Mouse (Mus musculus) kidney, postnatal 25 days (tissue): ENCODE measurements around the gene Hmga1.

ENCODE experiments used
- DNase-seq, 2 experiments: peaks; one replicate each; pipeline ENCODE4 v3.0.0; 2021; ENCODE audit warnings: mixed read lengths in 2 of 2

The Hmga1 gene

DNA sequence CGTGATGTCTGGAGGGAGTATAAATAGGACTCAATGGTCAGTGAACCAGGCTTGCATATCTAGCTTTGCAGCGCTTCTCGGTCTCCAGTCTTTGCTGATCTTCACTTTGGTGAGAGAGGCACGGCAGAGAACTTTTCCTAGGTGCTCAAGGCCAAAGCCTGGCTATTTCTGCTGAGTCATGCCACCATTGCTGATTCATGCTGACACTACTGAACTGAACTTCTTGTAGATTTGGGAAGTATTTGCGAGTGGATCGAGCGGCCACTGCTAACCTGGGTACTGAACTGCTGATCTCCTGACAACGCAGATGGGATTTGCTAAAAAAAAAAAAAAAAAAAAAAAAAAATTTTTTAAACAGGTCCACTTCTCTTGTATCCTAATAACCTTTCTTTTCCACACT, 24.2 kb upstream of the Hmga1 start:
- no peak for DNase-seq

DNA sequence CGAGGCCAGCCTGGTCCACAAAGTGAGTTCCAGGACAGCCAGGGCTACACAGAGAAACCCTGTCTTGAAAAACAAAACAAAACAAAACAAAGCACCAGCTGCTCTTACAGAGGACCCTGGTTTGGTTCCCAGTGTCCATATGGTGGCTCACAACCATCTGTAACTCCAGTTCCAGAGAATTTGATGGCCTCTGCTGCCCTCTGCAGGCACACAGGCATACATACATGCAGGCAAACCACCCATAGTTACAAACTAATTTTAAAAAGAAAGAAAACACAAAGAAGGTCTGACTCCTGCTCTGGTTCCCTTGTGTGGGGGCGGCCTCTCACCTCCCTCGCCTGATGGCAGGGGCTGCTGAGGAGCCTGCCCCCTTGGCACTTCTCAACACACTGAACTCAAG, 22.9 kb upstream of the Hmga1 start:
- no peak for DNase-seq

DNA sequence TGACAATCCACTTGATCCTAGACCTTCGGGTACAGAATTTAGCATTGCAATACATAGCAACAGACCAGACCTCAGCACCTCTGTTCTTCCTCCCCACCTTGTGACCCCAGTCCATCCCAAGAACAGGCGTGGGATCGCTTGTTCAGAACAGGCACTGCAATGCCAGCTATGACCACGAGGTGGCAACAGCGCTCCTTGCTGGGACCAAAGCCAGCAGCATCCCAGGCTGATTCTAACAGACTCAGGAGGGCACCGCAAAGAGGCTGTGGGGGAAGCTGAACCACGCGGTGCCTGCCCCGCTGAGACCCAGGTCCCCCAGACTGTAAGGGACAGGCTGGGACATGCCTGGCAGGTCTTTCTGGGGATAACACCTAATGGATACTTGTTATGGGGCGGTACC, 21.6 kb upstream of the Hmga1 start:
- peak; percentile 79 to 91 for DNase-seq

DNA sequence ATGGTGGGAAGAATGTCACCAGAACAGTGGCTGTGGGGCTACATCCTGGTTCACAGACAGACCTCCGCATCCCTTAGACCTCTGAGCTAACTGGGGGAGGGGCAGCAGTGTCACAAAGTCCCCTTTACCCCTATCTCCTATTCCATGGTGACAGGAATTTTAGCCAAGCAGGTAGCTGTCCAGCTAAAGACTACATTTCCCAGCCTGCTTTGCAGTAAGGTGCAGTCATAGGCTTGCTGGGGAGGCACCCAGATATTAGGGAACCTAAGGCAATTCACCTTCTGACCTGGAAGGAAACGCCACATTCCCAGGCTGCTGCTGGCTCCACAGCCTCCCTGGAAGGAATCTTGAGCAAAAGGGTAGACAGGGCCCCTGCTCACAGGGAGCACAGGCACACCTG, 15.0 kb upstream of the Hmga1 start:
- DNase-seq: no peak

DNA sequence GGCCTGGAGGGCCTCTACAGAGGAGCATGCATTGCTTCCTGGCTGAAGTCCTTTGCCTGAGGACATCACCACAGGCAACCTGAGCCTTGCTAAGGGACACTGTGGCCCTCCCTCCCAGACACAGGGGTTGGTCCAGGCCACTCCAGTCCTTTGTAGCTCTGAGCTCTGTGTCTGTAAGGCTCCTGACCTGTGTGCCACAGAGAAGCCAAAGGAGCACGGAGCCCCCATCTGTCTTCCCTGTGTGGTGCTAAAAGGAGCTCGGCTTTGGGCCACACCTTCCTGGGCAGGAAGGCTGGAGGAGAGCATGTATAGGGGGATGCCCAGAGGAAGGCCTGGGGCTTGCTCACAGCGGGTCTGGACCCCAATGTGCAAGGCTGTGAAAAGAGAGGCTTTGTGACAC, 14.3 kb upstream of the Hmga1 start:
- DNase-seq: no peak

DNA sequence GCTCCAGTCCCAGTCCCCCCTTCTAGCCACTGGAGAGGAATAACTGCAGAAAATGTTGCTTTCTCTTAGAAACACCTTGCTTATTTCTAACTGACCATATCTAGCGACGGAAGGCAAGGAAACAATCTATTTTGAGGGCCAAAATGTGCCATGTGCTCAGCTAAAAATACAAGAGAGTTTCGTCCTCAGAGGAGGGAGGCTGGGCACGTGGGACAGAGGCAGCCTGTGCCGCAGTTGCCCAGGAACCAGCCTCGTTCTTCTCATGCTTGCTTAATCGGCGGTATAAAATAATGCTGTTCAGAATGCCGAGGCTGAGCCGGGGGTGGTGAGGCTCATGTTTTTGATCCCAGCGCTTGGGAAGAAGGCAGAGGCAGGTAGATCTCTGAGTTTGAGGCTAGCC, 11.7 kb upstream of the Hmga1 start:
- DNase-seq: no peak

DNA sequence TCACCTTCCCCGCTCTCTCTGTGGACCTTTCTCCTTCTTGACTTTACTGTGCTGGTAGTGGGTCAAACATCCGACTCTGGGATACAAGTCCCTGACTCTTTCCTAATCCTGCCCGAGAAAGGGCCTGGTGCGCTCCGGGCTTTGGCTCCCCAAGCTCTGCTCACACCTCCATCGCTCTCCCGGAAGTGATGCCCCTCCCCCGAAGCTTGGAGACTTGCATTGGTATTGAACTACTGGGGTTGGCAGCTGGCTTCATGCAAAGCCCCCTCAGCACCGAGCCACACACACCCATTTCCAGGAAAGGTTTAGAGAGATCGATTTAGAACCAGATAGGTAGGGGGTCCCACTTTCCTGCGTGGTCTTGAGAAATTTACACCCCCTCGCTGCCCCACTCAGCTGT, 10.3 kb upstream of the Hmga1 start:
- no peak for DNase-seq

DNA sequence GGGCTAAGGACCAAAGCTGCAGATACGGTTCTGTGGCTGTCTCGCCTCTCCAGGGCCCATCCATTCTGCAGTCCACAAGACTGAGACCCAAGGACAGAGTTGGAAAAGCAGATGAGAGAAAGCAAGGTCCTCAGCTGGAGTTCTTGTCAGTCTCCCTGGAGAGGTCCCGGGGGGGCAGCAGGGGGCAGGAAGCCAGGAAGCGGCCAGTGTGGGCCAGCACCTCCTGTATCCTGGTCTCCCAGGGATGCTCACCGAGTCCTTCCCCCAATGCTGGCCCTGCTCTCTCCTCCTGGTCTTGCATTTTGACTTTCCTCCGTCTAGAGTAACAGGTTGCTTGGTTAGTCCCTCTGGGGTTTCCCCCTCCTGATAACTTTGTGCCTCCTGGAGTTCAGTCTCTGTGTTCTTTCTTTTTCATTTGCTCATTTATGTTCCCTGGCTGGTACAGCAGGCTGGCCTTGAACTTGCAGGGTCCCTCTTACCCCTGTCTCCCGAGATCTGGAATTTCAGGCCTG, 9.7 kb upstream of the Hmga1 start:
- DNase-seq: no peak

DNA sequence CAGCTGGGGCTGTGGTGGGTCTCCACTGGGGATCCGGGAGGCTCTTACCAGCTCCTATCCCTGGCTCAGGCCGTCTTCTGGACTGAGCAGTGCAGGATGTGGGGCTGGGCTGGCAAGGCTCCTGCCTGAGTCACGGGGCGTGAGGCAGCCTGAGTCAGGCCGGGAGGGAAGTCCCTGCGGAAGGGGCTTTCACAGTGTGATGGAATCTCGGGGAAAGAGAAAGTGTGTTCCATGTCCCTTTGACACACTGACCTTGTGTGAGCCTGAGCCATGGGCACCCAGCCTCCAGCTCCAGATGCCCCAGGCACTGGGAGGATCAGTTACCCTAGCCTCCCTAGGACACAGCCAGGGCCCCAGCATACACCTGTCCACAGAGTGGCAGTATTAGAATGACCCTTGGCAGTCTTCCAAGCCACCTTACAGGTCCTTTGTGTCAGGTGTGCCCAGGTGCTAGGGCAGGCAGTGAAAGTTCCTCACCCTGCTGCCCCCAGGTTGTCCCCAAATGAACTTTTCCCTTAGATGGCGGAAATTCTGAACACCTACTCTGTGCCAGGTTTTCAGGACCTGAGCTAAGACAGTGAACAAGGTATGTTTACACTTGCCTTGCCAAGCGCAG, 8.9 kb upstream of the Hmga1 start:
- peak; percentile 32 to 64 for DNase-seq

DNA sequence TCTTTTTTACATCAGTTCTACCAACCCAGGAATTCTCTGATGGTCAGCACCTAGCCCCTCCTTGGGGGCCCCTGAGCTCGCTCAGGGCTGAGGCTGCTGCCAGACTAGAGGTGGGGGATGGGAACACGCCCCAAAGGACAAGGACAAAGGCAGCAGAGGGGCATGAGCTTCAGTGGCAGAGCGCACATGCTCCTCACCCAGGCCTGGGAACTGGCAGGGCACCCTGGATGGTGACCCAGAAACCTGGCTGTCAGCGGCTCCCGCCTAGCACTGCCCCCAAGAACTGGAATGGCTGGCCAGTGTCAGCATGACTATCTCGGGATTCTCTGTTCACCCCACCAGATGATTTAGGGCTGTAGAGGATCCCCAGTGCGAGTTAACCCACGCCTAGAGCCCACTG, 7.1 kb upstream of the Hmga1 start:
- peak in 1 of 2 experiments; percentile 30 for DNase-seq

DNA sequence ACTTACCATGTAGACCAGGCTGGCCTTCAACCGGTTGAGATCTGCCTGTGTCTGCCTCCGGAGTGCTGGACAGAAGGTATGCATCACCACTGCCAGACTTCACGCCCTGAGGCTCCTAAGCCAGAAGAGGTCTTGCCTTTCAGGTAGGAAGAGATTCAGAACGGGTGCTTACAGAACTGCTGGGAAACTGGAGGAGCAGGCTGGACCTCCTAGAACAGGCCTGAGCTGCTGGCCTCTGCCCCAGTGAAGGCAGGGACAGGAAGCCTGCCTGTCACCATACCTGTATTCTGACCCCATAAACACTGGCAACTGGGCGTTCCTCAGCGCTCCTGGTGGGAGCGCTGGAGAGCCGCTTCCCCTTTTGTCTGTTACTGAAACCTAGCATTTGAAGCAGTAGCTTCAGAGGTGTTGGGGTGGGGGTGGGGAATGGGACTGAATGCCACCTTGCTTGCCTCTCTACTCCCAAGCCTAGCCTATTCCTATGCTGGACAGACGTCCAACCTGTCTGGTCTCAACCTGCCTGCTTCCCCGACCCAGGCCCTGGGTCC, 4.8 kb upstream of the Hmga1 start:
- peak in 1 of 2 experiments; percentile 30 for DNase-seq

DNA sequence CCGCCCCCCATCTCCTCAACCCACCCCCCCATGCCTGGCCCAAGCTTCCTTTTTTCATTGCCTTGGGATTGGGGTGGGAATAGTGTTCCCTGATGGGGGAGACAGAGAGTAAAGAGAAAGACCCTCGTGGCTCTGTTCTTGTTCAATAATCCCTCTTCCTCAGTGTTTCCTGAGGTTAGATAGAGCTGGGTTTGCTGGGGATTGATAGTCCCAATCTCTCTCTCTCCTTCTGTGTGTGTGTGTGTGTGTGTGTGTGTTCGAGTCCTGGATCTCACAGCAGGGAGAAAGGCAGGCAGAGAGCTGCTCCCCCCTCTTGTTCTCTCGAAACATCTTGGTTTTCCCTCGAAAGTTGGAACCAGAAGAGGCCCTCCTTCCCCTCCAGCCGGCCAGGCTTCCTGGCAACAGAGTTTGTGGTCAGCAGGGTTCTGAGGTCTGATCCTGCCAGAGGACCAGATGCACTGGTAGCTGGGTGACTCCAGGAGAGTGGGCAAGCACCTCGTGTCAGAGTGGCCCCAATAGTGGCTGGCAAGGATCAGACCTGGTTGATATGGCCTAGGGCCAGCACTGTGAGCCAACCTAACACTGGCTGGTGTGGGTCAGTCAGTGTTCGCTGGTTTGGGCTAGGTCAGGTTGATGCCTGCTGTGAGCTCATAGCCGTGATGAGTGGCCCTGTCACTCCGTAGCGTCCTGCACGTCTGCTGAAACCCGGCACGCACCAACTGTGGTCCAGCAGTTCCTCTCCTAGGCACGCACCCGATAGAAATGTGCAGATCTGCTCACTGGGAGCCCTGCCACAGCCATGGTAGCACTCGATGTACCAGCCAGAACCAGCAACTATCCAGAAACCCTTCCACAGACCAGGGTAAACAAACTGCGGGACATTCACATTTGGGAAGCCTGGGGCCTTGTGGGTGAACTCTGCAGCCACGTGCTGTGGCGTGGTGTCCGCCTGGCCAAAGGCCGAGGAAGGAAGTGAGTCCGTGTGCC, 3.8 kb upstream of the Hmga1 start:
- peak in 1 of 2 experiments; percentile 43 for DNase-seq

DNA sequence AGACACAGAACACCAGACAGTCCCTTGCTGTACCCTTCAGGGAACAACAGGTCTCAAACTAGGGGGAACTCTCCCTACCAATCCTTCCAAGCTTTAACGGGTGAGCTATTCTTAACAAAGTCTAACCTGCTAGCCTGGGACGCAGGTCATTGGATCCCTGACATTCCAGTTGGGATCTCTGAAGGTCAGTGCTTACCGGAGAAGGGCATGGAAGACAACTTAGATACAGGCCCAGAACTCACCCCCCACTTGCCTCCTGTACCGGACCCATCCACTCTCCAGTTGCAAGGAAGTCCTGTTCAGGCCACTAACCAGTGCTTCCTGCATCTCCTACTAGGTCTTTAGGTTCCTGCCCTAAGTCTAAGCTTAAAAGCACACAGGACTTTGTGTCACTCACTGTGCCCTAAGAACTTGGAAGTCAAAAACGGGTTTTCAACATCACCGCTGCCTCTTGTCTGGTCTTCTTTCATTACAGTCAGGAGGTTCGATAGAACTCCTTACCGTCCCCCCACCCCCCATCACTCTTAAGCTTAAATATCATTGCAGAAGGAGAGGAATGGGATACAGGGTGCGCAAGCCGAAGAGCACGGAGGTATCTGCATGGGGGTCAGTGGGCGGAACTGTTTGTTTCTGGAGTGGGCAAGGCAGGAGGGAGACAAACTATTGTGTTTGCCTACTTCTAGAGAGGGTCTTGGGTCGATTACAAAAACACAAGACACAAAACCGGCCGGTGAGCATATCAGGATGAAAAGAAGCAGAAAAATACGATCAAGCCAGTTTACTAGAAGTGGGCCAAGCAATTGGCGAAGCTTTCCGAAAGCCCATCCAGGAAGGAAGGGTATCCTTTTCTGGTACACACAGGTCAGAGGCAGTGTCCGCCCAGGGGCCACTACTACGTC, 2.0 kb upstream of the Hmga1 start:
- peak in 1 of 2 experiments; percentile 43 for DNase-seq

DNA sequence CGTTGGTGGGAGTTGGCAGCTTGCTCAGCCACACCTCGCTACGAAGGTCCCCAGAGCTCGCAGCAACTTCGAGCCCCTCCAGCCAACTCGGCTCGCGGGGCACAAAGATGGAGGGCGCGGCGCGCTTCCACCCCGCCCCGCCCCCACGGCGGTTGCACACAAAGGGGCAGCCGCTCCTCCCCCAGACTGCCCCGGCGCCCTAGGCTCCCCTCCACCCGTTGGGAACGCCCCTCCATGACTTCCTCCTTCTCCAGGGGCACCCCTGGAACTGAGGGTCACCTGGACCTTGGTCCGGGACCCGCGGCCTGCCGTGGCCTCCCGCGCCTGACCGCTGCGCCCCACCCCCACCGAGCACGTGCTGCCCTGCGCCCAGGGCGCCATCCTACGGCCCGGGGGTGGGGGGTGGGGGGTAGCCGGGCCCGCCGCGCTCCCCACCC, 1.2 kb upstream of the Hmga1 start:
- peak; percentile 21 to 73 for DNase-seq

DNA sequence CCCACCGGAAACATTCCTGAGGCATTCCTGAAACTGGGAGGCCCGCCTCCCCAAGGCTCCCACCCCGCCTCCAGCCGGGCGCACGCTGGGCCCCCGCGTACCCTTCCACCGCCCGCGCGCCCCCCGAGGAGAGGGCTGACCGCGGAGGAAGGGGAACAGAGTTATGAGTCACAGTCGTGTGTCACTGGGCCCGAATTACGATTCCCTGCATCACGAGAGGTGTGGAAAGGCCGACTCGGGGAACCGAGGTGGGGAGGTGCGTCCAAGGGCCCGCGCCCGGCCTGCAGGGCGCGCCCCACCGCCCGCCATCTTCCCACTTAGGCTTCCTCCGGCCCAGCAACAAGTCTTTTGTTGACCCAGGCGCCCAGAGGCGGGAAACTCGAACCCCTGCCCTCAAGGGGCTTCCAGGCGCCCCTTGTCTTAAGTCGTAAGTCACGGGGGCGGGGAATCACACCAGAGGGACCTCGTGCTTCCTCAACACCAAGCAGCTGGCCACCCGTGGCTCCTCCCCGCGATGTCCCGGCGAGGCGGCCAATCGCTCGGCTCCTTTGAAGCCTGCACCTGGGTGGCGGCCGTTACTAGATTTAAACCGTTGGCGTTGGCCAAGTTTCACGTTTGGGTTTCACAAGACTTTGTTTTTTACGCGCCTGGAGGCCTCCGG, 655 bp upstream of the Hmga1 start:
- peak; percentile 59 to 89 for DNase-seq

DNA sequence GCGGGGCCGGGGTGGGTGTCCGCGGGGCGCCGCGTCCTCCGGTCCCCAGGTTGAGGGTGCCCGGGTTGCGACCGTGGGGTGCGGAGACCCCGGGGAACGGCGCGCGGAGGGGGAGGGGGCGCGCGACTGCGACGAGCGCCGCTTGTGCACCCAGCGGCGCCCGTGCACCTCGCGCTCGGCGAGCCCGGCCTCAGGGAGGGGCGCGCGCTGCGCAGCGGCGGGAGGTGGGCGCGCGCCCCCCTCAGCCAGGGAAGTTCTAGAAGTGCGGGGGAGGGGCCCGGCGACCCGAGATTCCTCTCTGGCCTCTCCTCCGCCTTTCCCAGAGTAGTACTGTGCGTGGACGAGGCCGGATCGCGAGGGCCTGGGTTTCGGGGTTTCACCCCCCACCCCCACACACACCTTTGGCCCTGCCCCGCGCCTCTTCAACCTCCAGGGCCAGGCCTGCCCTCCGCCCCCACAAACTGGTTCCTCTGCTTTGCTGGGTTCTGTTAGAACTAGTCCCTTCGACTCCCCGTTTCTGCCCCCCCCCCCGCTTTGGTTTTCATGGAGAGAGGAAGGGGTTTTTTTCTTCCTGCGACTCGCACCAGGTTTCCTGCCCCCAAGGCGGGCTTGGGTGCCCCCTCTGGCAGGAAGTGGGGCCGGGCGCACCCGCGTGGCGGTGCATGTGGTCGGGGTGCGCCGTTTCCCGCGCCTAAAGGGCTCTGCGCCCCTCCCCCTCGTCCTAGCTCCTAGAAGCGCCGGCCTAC, 1.1 kb downstream of the Hmga1 start:
- peak in 1 of 2 experiments; percentile 34 for DNase-seq

DNA sequence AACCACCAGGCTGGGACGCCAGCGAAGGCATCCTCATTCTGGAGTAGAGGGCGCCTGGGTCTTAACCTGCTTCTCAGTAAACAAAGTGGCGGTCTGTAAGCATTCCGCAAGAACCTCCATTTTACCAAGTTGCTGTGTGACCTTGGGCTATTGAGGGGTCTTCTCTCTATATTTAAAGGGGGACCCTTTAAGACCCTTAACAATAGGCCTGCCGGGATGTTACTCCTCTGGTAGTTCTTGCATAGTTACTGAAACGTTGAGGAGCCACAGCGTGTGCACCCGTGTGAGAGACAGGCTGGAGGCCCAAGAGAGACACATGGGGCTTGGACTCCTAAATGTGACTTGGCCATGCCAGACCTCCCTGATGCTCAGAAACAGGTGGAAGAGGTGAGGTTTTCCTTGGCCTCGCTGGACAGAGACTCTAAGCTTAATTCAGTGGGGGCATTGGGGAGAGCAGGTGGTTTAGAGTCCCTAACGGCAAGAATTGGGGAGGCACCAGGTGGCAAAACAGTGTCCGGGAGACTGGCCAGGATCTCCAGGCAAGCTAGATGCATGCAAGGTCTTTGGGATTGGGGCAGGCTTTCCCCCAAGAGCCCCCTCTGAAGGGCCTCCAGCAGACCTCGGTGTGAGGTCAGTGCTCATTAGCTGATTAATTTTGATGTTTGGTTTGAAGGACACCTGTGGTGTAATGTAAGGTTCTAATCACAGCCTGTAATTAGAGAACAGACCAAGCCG, 1.8 kb downstream of the Hmga1 start:
- DNase-seq: no peak

DNA sequence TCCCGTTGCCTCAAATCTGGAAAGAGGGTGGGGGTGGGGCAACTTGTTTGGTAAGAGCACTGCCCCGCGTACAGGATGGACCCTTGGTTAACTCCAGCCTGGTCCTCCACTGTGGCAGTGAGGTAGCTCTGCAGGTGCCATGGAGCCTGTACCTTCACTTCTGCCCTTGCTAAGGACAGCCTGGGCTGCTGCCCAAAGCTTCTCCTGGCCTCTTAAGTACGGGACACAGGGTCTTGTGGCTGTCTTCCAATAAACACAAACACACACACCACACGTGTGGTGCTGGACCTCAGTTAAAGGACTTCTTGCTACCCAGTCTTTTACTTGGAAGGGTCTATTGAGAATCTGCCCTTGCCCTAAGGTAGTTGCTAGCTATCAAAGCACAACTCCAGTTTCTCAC, 2.5 kb downstream of the Hmga1 start:
- no peak for DNase-seq

DNA sequence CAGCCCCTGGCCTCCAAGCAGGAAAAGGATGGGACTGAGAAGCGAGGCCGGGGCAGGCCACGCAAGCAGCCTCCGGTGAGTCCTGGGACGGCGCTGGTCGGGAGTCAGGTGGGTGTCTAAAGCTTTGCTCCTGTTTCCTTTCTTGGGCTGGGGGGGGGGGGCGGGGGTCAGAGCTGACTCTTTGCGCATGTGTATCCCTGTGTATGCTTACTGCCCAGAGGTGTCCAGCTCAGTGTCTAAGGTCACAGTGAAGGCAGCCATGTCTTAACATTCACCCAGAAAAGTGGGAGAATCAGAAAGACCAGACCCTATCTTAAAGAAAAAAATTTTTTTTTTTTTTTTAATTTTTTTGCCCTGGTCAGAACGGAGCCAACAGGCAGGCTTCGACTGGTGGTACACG, 3.3 kb downstream of the Hmga1 start:
- DNase-seq: no peak

DNA sequence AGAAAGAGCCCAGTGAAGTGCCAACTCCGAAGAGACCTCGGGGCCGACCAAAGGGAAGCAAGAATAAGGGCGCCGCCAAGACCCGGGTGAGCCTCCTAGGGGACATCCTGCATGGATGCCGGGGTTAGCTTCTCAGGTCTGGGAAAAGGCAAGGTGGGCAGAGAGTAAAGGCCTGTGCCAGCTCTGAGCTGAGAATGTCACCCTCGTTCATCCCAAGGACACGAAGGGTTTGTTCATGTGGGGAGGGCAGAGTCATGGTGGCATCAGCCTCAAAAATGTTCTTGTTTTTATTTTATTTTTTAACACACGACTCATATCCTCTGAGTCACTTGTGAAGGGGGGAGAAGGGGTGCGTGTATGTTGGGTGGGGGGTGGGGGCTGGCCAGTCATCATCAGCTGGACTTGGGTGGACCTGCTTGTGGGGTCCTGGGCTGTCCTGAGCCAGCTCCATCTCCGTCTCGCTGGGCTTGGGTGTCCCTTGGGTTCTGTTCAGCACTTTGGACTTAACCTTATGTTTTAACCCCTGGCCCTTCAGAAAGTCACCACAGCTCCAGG, 4.7 kb downstream of the Hmga1 start:
- no peak for DNase-seq
